Mouse (Mus musculus) intestine, embryonic 14.5 days (tissue): ENCODE data around the gene Cdc37. TPM values are rescaled to one million over a fixed set of nuclear protein-coding genes. Genes with fewer than 3 reads are reported as not detected.
A peak's percentile ranks its signal among the peaks of the same experiment; 100 is the strongest.
"Not testable (repeated sequence)": the region's sequence is repeated elsewhere in the genome, so short reads cannot be mapped to it uniquely, and the experiment has no call there.

ENCODE experiments used
- ATAC-seq: fragments of 200-750 bp; cut with Nextera tagmentation; replicated peaks from 2 replicates; pipeline ENCODE4 v1.8.0; 2017; ENCODE audit warnings: low read depth, moderate number of reproducible peaks, moderate TSS enrichment, moderate library complexity; ENCODE audit not compliant: low FRiP score, low TSS enrichment
- DNase-seq: peaks from one replicate; pipeline ENCODE4 v3.0.0-alpha.2; 2018; ENCODE audit warnings: low spot score
- H3K27ac ChIP-seq: fragments of 300-500 bp; sonication (generic); 2 replicates; pipeline ENCODE4 v1.5.1; 2014; ENCODE audit warnings: low read depth, mild to moderate bottlenecking, control low read depth
- H3K27me3 ChIP-seq: fragments of 300-500 bp; sonication (generic); replicated peaks from 2 replicates; pipeline ENCODE4 v1.6.1; 2014; ENCODE audit warnings: low read length, control low read depth; ENCODE audit not compliant: control insufficient read depth, insufficient read depth
- H3K36me3 ChIP-seq: fragments of 300-500 bp; sonication (generic); 2 replicates; pipeline ENCODE4 v1.6.1; 2014; ENCODE audit warnings: low read length, control low read depth; ENCODE audit not compliant: control insufficient read depth, insufficient read depth
- H3K4me1 ChIP-seq: fragments of 300-500 bp; sonication (generic); replicated peaks from 2 replicates; pipeline ENCODE4 v1.6.1; 2014; ENCODE audit warnings: low read length, control low read depth, mixed read lengths; ENCODE audit not compliant: control insufficient read depth, insufficient read depth
- H3K4me2 ChIP-seq: fragments of 300-500 bp; sonication (generic); 2 replicates; pipeline ENCODE4 v1.6.1; 2014; ENCODE audit warnings: low read length
- H3K4me3 ChIP-seq: fragments of 300-500 bp; sonication (generic); 2 replicates; pipeline ENCODE4 v1.5.1; 2014; ENCODE audit warnings: low read depth, low read length, control low read depth, mixed read lengths
- H3K9ac ChIP-seq: fragments of 300-500 bp; sonication (generic); 2 replicates; pipeline ENCODE4 v1.6.1; 2014; ENCODE audit warnings: mild to moderate bottlenecking, low read length
- H3K9me3 ChIP-seq: fragments of 300-500 bp; sonication (generic); 2 replicates; pipeline ENCODE4 v1.6.1; 2016; ENCODE audit warnings: low read length, control low read depth; ENCODE audit not compliant: control insufficient read depth
- WGBS: fragments of 180-500 bp; shearing (Covaris S2); extraction: QIAGEN DNeasy Blood & Tissue Kit; methylation state at CpG from one replicate; pipeline ENCODE4 v1.1.7; 2014; 5-methylcytosine and 5-hydroxymethylcytosine counted together
- polyA plus RNA-seq: library from polyadenylated mRNA; unstranded; fragments of >200 nt; fragmentation: Nextera tagmentation; extraction: Ambion mirVana; gene quantifications from 2 replicates; pipeline ENCODE4 v1.2.1, GENCODE M21; 2014

Gene Cdc37
- polyA plus RNA-seq: 307 and 327 TPM in 2 replicates

DNA sequence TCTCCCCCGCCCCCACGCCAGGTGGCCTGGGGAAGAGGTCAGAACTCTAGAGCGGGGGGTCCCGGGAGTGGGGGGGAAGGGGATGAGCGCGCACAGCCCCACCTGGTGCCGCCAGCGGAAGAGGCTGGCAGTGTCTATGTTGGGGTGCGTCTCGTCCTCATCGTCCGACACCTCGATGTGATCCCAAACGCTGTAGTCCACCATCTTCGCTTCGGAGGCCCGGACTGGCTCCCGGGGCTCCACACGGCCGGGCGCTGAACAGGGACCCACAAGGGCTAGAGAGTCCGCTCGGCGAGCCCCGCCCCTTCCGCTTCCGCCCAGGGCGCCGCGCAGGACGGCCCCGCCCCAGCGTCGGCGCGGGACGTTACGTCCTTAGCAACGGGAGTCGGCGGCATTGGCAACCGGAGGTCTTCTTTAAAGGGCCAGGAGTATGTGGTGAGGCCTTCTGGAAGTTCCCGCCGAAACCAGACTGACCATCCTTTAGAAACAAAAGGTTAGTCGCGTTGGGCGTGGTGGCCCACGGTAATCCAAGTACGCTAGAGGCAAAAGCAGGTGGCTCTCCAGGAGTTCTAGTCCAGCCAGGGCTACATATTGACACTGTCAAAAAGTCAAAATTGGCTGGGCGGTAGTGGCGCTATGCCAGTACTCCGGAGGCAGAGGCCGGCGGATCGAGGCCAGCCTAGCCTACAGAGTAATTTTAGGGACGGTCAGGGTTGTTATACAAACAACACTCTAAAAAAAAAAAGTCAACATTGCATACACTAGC, at the start of gene Cdc37:
Cdc37 (minus strand) TSS at position 329 of the 766 bp plus-strand sequence.
- Histone ChIP-seq H3K36me3 (peaks cover 16% of the 10 kb centered on the region), H3K27ac (peak within 1 kb of the TSS; percentile 59; the same call in 1 of the 2 replicates), H3K4me3 (peak within 1 kb of the TSS; percentile 97), H3K9ac (peak within 1 kb of the TSS; percentile 91), H3K9me3 (no peaks in the 10 kb centered on the region), H3K27me3 (no peaks in the 10 kb centered on the region), H3K4me1 (peaks cover 41% of the 10 kb centered on the region), H3K4me2 (peak within 1 kb of the TSS; percentile 90)
- DNase-seq (peak; percentile 95), ATAC-seq (peak; percentile 90)
- WGBS: 5% methylated on average over 56 of the region's 56 CpGs

GRCm38 (mm10) chr9:21198960-21199359, 49.2 kb upstream of the Cdc37 start:
- DNase-seq (no peak), ATAC-seq (no peak)
- no peaks in the 10 kb centered on the region for H3K9me3 ChIP-seq
- H3K9ac ChIP-seq: no peak overlapping the region
- H3K4me2 ChIP-seq: no peak overlapping the region
- no peak overlapping the region for H3K4me3 ChIP-seq
- WGBS: 87% methylated on average over 3 of the region's 3 CpGs
- H3K27me3 ChIP-seq: no peaks in the 10 kb centered on the region
- no peak overlapping the region for H3K27ac ChIP-seq
- no peaks in the 10 kb centered on the region for H3K36me3 ChIP-seq
- H3K4me1 ChIP-seq: no peaks in the 10 kb centered on the region; the same call in 1 of the 2 replicates

DNA sequence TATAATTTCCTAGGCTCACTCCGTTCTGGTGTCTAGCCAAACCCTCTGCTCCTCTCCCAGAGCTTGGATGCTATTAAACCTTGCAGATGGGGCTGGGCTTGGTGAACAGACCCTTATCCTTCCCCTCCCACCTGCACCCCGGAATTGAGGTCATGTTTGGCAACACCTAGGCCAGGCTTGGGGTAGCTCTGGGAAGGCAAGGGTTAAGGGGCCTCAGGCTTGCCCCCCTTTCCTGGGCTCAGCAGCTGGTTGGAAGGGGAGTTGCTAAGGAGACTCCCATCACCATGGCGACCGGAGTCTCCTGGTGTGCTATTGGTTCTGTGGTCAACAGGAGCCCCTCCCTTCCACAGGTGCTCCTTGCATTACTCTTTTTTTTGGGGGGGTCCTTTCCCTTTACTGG, 48.2 kb upstream of the Cdc37 start:
- WGBS: 25% methylated on average over 4 of the region's 4 CpGs
- Histone ChIP-seq H3K4me1 (no peaks in the 10 kb centered on the region; the same call in 1 of the 2 replicates), H3K36me3 (no peaks in the 10 kb centered on the region), H3K27ac (no peak overlapping the region), H3K4me2 (no peak overlapping the region), H3K9ac (no peak overlapping the region), H3K9me3 (no peaks in the 10 kb centered on the region), H3K27me3 (no peaks in the 10 kb centered on the region), H3K4me3 (no peak overlapping the region)
- peak; percentile 53; the same call in 1 of the 2 replicates for ATAC-seq
- no peak for DNase-seq

- no peaks in the 10 kb centered on the region; the same call in 1 of the 2 replicates for H3K4me1 ChIP-seq
- H3K4me3 ChIP-seq: peak overlapping the region; percentile 27
- no peaks in the 10 kb centered on the region for H3K9me3 ChIP-seq
- no peaks in the 10 kb centered on the region for H3K36me3 ChIP-seq
- DNase-seq (no peak), ATAC-seq (peak; percentile 44; the same call in 1 of the 2 replicates)
- peak overlapping the region; percentile 48 for H3K4me2 ChIP-seq
- WGBS: 35% methylated on average over 19 of the region's 19 CpGs
- no peaks in the 10 kb centered on the region for H3K27me3 ChIP-seq
- peak overlapping the region; percentile 27; the same call in 1 of the 2 replicates for H3K9ac ChIP-seq
- no peak overlapping the region for H3K27ac ChIP-seq
Measured at GRCm38 (mm10) chr9:21196521-21197433, 47.0 kb upstream of the Cdc37 start.

DNA sequence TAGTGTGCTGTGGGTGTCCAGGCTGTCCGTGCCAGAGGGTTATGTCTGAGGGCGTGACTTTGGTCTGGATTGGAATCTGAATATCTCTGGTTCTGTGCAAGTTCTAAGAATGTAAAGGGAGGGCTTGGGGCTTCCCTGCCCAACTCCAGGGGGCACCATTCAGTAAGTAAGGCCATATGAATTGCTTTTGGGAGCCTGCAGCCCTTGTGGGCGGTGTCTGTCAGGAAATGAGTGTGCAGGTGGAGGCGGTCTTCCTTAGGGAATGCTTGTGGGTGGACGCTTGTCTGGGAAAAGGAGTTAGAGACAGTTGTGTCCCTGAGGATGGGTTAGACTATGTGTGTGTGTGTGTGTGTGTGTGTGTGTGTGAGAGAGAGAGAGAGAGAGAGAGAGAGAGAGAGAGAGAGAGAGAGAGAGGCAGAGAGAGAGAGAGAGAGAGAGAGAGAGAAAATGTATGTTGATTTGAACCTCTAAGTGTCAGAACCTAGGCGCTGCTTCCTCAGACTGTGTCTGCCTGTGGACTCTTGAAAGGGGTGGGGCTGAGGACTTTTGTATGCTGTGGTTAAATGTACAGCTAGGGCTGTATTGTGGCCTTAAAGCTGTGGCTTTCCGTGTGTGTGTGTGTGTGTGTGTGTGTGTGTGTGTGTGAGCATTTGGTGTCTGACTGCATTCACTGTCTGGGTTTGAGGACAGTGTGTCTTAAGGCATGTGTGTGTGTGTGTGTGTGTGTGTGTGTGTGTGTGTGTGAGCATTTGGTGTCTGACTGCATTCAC, 46.1 kb upstream of the Cdc37 start:
- not testable (repeated sequence) for H3K36me3 ChIP-seq, H3K4me3 ChIP-seq, H3K9me3 ChIP-seq, H3K27ac ChIP-seq, H3K4me1 ChIP-seq, H3K9ac ChIP-seq, H3K4me2 ChIP-seq, H3K27me3 ChIP-seq, DNase-seq
- 61% methylated on average over 7 of the region's 7 CpGs for WGBS
- ATAC-seq: 0 out of 2 replicates have a peak, but pooled peaks have one; percentile 45

DNA sequence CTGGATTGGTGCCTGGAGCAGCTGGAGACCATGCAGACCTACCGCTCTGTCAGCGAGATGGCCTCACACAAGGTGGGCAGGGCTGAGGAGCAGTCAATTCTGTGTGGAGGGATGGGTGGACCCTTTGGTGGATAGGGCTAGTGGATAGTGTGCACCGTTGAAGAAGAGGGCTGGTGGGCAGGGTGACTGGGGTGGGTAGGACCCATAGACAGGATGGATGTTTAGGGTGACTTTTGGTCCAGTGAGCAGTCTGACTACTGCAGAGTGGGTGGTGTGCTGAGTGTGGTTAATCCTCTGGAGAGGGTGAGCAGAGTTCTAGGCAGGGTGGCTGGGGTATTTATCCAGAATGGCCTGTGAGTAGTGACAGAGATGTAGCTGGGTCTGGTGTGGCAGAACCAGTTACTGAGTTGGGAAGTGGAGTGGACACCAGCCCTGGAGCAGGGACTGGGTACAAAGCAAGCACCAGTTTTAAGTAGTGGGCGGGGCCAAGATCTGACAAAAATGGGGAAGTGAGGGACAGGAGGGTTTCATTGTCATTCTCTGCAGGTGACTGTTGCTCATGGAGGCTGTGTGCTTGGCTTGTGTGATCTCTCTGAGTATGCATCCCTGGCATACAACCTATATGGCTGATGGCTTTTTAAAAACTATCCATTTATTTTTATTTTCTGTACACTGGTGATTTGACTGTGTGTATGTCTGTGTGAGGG, 45.2 kb upstream of the Cdc37 start:
- H3K9ac ChIP-seq: no peak overlapping the region
- H3K4me2 ChIP-seq: no peak overlapping the region
- no peak overlapping the region for H3K27ac ChIP-seq
- H3K9me3 ChIP-seq: no peaks in the 10 kb centered on the region
- no peak for ATAC-seq
- 80% methylated on average over 4 of the region's 4 CpGs for WGBS
- no peaks in the 10 kb centered on the region; the same call in 1 of the 2 replicates for H3K4me1 ChIP-seq
- H3K27me3 ChIP-seq: no peaks in the 10 kb centered on the region
- no peaks in the 10 kb centered on the region for H3K36me3 ChIP-seq
- no peak for DNase-seq
- H3K4me3 ChIP-seq: no peak overlapping the region

GRCm38 (mm10) chr9:21193786-21194185, 44.0 kb upstream of the Cdc37 start:
- H3K27me3 ChIP-seq: no peaks in the 10 kb centered on the region
- H3K36me3 ChIP-seq: no peaks in the 10 kb centered on the region
- no peak overlapping the region for H3K27ac ChIP-seq
- 87% methylated on average over 3 of the region's 3 CpGs for WGBS
- ATAC-seq: no peak
- no peak for DNase-seq
- no peaks in the 10 kb centered on the region; the same call in 1 of the 2 replicates for H3K4me1 ChIP-seq
- H3K4me3 ChIP-seq: no peak overlapping the region
- H3K4me2 ChIP-seq: no peak overlapping the region
- H3K9ac ChIP-seq: no peak overlapping the region
- H3K9me3 ChIP-seq: no peaks in the 10 kb centered on the region
